Mouse (Mus musculus) testis, postnatal 10 days (tissue): ENCODE measurements around the gene Hspb6.

Source experiments
- DNase-seq: peaks from one replicate; pipeline ENCODE4 v3.0.0; 2021; ENCODE audit warnings: low spot score

Gene Hspb6

GRCm38 (mm10) chr7:30586455-30587020 is 34.6 kb downstream of the Hspb6 start:
- DNase-seq = peak; percentile 57

- peak; percentile 70 for DNase-seq
These were observed 36.1 kb downstream of the Hspb6 start for GRCm38 (mm10) chr7:30587842-30588667.

GRCm38 (mm10) chr7:30588676-30589434 is 36.9 kb downstream of the Hspb6 start, which contains the start of gene Kmt2b:
Gene Kmt2b, minus strand, starts transcription at chr7:30588726.
- peak; percentile 94 for DNase-seq

- peak; percentile 96 for DNase-seq
These were observed 37.7 kb downstream of the Hspb6 start for GRCm38 (mm10) chr7:30589435-30590301.

GRCm38 (mm10) chr7:30590927-30591604 is 39.1 kb downstream of the Hspb6 start:
- no peak for DNase-seq

GRCm38 (mm10) chr7:30591605-30591951 is 39.6 kb downstream of the Hspb6 start:
- DNase-seq = no peak

- DNase-seq = no peak
These were observed 40.9 kb downstream of the Hspb6 start for GRCm38 (mm10) chr7:30592772-30593423.

- no peak for DNase-seq
These were observed 41.9 kb downstream of the Hspb6 start for GRCm38 (mm10) chr7:30593579-30594509.

- DNase-seq = no peak
These were observed 42.6 kb downstream of the Hspb6 start for GRCm38 (mm10) chr7:30594510-30595024.

GRCm38 (mm10) chr7:30596093-30596492 is 44.1 kb downstream of the Hspb6 start:
- no peak for DNase-seq

GRCm38 (mm10) chr7:30596811-30597210 is 44.8 kb downstream of the Hspb6 start:
- DNase-seq = no peak

- DNase-seq = no peak
These were observed 46.8 kb downstream of the Hspb6 start, which contains the start of gene Zbtb32 for GRCm38 (mm10) chr7:30598786-30599185. Gene Zbtb32, minus strand, starts transcription at chr7:30598909.

GRCm38 (mm10) chr7:30599933-30600353 is 48.0 kb downstream of the Hspb6 start:
- DNase-seq = peak; percentile 91

GRCm38 (mm10) chr7:30600651-30601050 is 48.7 kb downstream of the Hspb6 start:
- no peak for DNase-seq

- DNase-seq = no peak
These were observed 50.6 kb downstream of the Hspb6 start for GRCm38 (mm10) chr7:30602583-30602982.

GRCm38 (mm10) chr7:30604424-30604823 is 52.4 kb downstream of the Hspb6 start:
- no peak for DNase-seq

- no peak for DNase-seq
These were observed 53.0 kb downstream of the Hspb6 start for GRCm38 (mm10) chr7:30604944-30605343.
